Mouse (Mus musculus) stomach, postnatal 0 days (tissue): ENCODE results near the gene Zfp536.

ENCODE experiments used
- CTCF ChIP-seq: IDR thresholded peaks from 2 replicates; pipeline ENCODE4 v1.5.1; 2016; ENCODE audit warnings: antibody characterized with exemption, low read depth, mild to moderate bottlenecking, moderate library complexity
- EP300 ChIP-seq: optimal IDR thresholded peaks from 2 replicates; pipeline ENCODE3; 2016; ENCODE audit warnings: antibody characterized with exemption

DNA sequence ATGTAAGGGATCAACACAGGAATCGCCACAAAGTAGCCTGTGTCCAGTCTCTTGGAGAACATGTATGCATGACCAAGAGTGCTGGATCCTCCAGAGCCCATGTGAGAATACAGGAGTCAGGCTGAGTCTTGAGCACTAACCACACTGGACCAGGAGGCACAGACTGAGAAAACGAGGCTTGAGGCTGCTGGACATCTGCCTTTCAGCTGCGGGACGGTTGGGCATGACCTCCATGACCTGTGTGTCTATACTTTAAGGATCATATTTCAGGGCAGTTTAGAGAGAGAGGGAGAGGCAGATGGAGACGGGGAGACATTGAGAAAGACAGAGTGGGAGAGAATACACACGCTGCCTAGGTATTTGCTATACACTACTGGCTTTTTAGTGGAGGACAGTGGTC, 229.4 kb downstream of the Zfp536 start:
- TF ChIP-seq CTCF, result no peak
- TF ChIP-seq EP300, result no peak
